Mouse (Mus musculus) brain, embryonic 18.5 days (tissue): Measurements from ENCODE around the gene Cyp4f17.
"Not testable (repeated sequence)": the region's sequence is repeated elsewhere in the genome, so short reads cannot be mapped to it uniquely, and the experiment has no call there.

Experiments
- DNase-seq: peaks from one replicate; pipeline ENCODE4 v3.0.0-alpha.2; 2012; ENCODE audit warnings: low read depth, low spot score

Gene Cyp4f17

DNA sequence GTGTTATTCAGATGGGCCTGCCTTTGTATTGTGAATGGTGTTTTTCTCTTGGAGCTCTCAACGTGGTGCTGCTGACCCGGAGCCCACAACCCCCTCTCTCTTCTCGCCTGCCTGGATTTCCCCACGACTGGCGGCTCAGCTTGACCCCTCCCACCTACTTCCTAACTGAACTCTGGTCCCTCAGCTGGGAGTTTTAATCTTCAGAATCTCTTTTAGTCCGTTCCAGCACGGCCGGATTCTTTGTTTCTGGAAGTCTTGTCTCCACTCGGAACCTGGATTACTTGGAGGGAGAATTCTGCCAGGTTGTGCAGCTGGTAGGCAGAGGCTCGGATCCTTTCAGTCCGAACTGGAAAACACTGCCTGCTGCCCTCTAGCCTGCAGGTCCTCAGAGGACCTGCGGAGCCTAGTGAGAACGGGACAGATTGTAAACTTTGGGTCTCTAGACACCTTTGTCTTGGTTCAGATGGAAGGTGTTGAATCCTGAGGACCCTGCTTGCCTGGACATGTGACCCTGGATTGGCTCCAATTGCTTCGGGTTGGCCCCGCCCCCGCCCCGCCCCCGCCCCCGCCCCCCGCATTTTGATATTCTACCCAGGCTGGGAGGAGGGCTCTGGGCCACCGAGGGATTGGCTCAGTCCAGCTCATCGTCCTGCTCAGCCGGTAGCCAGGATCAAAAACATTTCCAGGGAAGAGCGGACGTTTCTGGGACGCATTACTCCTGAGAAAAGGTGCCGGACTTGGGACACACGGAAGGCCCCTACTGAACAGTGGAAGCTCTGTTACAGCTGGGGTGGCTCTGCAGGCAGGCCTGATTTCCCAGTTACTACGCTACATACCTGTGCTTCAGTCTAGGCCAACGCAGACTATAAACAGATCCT, at the start of gene Cyp4f17:
TSS of gene Cyp4f17 (plus strand) at position 200 of the 878 bp plus-strand sequence.
- no peak for DNase-seq

DNA sequence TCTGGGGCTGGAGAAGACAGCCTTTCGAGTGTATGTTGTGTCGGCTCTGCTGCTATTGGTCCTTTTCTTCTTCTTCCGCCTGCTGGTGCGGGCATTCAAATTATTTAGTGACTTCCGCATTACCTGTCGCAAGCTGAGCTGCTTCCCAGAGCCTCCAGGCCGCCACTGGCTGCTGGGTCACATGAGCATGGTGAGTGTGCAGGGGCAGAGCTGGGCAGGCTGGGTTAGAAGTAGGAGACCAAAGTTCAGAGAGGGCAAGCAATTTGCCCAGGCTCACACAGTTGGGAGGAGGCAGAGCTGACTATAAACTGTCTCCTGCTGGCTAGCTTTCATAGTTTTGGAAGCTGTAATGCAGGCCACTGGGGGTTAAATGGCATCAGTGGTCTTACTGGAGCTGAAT, 37.4 kb upstream of the Cyp4f17 start:
- DNase-seq, result no peak

DNA sequence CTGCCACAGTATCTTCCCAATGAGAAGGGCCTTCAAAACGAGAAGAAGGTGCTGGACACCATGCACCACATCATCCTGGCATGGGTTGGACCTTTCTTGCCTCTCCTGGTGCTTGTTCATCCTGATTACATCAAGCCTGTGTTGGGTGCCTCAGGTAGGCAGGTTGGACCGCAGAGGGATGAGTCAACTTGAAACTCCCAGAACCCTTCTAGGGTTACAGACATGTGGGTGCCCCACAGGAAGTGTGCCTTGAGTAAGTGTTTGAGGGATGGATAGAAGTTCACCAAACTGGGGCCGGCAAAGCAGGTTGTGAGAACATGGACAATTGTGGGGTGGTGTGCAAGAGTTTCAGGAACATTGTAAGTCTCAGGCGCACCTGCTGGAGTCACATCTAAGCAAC, 35.1 kb upstream of the Cyp4f17 start:
- no peak for DNase-seq

DNA sequence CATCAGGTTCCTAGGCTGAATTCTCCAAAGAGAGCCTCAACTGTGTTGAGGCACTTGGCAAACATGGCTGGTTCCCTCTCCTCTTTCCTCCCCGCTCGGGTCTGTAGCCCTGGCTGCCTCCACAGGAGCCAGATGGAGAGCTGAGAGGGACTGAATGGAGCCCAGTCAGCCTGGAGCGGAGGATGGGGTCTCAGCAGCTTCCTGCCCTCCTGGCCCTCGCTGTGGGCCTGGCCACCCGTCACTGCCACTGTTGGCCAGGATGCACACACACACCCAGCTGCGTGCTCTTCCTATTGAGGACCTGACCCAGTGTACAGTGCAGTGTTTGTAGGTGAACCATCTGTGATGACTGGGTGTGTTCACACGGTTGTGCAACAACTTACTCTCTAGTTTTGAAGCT, 33.7 kb upstream of the Cyp4f17 start:
- no peak for DNase-seq

DNA sequence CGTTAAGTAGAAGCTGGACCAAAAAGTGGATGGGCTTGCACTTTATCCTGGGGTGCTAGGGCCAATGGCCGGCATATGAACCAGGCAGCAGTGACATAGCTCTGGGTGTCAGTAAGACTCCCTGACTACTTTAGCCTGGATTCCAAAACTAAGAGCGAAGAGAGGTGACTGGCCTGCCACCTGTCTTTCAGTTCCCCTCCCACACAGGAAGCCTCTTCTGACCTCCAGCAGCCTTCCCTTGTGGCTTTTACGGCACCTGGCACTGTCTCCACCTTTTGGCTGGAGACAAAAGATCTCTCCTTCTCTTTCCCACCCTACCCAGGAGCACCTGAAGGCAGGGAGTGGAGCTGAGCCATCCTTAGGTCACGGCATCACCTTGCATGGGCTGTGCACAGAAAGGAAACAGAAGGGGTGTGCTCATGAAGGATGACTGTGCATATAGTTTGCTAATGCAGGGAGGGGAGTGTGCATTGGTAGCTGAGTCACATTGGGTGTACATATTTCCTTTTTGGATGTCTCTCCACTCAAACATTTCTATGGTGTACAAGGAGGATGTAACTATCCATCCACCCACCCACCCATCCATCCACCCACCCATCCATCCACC, 30.8 kb upstream of the Cyp4f17 start:
- DNase-seq, result no peak

DNA sequence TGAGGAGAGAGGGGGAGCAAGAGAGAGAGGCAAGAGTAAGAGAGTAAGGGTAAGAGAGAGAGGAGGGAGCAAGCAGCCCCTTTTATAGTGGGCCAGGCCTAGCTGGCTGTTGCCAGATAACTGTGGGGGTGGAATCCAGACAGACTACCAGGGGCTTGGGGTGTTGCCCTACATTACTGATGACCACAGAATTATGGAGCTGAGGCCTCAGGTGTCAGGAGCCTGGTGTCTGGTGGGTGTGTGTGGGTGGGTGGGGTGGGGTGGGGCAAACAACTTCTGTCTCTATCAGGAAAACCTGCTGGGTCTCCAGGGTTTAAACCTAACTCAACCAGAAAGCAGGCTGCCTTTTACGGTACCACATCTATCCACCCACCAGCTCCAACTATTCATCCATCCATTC, 28.6 kb upstream of the Cyp4f17 start:
- no peak for DNase-seq

DNA sequence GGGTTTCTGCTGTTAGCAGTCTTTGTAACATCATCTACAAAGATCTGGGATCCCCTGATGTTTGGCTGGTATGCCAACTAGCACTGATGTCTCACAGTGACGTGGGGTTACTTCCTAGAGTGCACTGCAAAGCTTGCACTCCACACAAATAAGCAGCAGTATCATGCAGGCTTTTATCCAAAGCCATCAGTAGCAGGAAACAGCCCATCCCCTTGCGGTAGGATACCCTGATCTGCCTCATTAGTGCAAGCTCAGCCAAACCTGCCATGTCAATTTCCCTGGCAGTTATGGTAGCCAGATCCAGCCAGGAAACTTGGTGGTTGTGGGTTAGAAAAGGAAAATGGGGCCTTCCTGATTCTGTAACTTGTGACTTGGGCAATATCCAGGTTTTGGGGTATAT, 27.1 kb upstream of the Cyp4f17 start:
- DNase-seq, result no peak

DNA sequence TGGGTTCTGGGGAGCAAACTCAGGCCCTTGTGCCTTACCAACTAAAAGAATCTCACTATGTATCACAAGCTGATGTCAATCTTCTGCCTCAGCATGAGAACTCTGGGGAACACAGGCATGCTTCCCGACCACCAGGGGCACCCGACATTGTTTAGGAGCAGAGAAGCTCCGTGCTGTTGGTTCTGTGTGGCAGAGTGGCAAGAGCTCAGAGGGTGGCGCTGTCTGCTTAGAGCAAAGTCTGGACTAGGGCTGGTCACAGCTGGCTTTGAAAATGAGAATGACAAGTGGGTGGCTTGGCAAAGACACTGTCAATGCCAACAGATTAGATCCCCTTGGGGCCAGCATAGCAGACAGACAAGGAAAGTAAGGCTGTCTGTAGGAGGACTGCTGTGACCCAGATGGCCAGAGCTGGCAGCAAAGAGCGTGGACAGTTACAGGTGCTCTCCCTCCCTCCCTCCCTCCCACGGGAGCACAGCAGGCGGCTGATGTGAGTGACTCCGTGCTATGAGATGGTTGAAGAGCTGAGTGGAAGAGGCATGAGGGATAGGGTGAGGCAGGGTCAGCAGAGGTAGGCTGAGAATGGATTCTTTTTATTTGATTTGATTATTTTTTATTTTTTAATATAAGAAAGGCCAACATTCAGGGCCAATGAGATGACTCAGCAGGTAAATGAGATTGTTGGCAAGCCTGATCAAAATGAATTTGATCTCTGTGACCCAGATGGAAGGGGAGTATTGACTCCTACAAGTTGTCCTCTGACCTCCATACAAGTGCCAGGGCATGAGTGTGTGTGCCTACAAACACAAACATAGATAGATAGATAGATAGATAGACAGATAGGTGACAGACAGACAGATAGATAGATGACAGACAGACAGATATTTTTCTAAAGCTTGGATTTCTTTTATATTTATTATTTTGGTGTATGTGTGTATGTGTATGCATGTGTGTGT, 26.0 kb upstream of the Cyp4f17 start:
- no peak for DNase-seq

DNA sequence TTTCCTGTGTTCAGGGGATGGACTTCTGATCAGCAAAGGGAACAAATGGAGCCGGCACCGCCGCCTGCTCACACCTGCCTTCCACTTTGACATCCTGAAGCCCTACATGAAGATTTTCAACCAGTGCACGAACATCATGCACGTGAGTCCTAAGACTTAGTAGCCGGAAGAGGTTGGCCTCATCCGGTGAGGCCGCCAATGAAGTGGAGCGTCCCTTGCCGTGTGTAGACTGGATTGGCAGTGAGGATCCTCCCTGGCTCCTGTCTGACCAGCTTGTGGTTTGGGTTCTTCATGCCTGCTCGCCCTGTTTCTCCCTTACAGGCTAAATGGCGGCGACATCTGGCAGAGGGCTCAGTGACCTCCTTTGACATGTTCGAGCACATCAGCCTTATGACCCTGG, 24.1 kb upstream of the Cyp4f17 start:
- no peak for DNase-seq

DNA sequence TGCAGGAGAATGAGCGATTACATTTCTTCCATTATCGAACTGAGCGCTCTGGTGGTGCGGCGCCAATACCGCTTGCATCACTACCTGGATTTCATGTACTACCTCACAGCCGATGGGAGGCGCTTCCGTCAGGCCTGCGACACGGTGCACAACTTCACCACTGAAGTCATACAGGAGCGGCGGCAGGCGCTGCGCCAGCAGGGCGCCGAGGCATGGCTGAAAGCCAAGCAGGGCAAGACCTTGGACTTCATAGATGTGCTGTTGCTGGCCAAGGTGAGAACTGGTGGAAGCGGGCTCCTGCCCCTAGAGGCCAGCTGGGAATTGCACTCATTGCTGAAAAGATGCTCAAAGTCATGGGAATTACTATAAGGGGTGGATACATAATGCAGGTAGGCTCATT, 22.6 kb upstream of the Cyp4f17 start:
- DNase-seq, result no peak

DNA sequence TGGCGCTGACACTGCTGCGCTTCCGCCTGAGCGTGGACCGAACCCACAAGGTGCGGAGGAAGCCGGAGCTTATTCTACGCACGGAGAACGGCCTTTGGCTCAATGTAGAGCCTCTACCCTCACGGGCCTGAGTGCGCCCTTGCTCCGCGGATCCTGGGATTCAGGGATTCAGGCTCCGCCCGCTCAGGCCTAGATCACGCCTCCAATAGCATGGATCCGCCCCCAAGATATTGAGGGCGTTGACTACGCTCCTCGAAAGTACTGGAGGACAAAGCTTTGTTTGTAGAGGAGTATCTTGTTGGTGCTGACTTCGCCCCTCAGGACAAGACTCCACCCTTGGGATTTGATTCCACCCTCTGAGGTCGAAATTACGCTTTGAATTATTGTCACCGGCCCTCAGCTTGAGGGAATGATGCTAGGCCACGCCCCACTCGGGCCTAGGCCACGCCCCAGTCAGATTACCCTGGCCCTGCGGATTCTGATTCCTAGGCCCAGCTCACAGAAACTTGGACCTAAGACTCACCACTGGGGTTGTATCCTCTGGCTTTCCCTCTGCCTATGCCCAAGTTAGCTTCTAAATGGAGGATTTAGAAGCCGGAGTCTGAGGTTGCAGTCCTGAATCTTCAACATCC, 13.4 kb upstream of the Cyp4f17 start:
- no peak for DNase-seq

DNA sequence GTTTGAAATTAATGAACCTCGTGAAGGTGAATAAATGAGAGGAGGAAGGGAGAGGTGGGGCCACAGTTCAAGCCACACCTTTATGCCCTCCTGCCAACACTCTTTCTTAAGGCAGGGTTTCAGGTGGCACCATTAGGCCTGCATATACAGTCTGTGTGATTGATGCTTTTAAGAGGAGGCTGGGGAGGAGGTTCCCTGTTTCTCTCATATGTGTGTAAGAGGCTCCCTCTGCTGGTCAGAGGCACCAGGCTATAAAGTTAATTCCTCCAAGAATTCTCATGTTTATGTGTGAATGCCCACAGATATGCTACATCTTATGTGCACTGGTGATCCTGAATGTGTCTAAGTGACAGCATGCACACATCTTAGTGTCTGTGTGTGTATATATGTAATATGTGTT, 11.2 kb upstream of the Cyp4f17 start:
- DNase-seq, result no peak

DNA sequence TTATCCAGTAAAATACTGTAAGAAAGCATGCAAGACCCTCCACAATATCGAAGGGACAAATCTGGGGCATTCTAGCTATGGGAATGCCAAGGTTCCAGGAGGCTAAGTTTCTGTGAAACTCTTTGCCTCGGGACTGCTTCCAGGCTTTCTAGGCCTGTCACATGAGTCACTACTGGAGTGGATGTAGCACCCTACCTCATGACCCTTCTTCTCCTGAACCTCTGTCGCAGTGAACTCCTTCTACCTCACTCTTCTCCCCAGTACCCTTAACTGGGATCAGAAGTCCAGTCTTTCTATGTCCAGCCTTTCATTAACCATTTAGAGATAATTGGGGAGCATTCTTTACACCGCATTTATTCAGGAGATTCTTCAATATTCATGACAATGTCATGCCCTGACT, 5.3 kb upstream of the Cyp4f17 start:
- DNase-seq, result not testable (repeated sequence)

DNA sequence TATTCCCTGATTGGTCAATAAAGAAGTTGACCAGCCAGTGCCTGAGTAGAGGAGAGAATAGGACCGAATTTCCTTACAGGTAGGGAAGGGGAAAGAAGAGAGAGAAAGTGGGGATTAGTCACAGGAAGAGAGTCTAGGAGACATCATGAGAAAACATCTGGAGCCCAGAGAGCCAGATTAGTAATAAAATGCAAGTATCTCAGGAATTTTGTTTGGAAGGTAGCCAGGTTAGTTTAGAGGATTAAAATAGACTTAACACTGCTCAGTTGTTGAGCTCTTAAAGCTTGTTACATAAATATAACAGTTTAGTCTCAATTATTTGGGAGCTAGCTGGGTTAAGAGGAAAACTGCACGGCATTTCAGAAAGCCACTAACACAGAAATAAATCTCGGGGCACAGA, 4.8 kb upstream of the Cyp4f17 start:
- no peak for DNase-seq

DNA sequence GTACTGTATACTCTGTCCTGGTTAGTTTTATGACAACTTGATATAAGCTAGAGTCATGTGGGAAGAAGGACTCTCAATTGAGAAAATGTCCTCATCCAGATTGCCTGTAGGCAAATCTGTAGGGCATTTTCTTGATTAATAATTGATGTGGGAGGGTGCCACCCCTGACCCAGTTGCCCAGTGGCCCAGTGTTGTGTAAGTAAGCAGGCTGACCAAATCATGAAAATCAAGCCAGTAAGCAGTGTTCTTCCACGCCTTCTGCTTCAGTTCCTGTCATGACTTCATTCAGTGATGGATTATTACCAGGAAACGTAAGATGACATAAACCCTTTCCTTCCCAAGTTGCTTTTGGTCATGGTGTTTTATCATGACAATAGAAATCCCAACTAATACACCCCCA, 2.7 kb upstream of the Cyp4f17 start:
- no peak for DNase-seq

DNA sequence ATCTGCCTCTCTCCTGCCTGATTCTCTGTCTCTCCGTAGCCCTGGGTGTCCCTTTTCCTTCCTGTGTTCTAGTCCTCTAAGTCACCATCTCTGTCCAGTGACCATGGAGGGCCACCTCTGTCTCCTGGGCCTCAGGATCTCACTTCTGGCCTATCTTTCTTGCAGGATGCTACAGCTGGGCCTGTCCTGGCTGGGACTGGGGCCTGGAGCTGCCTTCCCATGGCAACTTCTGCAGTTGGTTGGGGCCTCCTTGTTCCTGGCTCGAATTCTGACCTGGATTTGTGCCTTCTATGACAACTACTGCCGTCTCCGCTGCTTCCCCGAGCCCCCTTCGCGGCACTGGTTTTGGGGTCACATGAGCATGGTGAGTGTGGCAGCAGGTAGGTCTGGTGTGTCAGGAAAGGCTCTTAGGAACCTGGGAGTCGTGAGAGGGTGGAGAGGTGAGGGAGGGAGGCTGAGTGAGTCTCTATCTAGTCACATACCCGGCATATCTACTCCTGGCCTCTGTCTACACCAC, 937 bp downstream of the Cyp4f17 start:
- DNase-seq, result no peak

DNA sequence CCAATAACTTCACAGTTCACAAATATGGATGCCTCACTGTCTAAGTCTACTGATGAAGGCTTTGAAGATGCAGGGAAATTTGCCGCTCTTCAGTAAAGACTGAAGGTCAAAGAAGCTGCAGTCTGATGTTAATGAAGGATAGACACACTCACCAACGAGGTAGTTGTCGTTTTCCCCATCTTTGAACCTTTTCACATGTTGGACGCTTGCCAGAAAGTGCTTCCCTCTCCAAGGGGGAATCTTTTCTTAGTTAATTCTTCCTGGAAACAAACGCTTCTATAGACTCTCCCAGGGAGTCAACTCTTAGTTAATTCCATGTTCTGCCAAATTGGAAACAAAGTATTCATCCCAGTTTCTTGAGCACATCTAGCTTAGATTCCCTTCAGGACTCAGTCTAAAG, 10.3 kb downstream of the Cyp4f17 start:
- no peak for DNase-seq

DNA sequence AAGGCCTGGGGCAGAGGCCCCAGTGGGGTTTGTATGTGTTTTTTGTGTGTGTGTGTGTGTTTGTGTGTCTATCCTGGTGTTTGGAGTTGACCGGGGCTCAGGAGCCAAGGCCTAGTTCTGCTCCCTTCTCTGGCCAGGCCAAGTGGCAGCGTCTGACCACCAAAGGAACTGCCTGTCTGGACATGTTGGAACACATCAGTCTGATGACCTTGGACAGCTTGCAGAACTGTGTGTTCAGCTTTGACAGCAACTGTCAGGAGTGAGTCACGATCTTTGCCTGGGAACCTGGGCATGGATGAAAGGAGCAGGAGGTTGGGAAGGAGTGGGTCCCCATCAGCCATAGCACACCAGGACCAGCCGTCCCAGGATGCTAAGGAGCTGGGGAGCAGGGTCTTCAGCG, 16.1 kb downstream of the Cyp4f17 start:
- no peak for DNase-seq

DNA sequence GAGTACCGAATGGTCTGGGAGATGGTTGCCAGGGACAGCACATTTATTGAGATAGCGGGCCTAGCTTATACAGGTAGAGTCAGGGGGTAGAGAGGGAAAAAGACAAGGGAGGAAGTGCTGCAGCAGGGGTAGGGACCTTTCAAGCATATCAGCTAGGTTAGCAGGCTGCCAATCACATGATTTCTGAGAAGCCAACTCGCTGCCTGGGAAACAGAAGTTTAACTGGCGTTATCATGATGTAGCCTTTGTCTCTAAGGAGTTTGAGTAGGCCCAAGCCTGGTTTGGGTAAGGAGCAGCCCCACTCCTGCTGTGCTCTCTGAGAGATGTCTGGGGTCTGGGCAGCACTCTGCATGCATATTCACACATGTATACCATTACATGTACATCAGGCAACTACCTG, 16.5 kb downstream of the Cyp4f17 start:
- no peak for DNase-seq

DNA sequence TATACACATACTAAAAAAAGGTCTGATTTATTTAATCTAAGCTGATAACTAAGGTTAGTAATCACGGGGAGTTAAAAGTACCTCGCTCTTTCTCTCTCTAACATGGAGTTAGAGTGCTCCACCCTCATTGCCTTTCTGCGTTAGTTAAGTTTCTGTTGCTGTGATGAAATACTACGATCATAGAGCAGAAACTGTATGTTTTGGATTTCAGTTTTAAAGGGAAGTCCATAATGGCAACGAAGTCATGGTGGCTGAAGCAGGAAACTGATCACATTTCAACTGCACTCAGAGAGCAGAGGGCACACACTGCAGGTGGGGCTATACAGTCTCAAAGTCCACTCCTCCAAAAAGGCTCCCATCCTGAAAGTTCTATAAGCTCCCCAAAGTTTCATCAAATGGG, 17.0 kb downstream of the Cyp4f17 start:
- no peak for DNase-seq

DNA sequence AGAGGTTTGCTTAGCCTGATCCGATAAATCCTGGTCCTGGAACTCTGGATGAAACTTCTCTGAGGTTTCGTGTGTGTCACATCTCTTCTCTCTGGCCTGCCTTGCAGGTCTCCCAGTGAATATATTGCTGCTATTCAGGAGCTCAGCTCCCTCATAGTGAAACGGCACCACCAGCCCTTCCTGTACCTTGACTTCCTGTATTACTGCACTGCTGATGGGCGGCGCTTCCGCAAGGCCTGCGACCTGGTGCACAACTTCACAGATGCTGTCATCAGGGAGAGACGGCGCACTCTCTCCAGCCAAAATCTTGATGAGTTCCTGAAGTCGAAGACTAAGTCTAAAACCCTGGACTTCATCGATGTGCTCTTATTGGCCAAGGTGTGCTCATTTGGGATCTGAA, 18.0 kb downstream of the Cyp4f17 start:
- DNase-seq, result no peak

DNA sequence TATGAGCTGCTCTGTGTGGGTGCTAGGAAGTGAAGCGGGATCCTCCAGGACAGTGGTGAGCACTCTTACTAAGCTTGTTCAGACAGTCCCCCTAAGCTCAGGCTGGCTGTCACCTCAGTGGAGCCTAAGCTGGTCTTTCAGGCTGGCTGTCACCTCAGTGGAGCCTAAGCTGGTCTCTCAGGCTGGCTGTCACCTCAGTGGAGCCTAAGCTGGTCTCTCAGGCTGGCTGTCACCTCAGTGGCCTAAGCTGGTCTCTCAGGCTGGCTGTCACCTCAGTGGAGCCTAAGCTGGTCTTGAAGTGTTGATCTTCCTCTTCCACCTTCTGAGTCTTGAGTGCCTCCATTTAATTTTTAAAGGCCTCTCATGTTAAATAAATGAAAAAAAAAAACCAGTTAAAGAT, 20.5 kb downstream of the Cyp4f17 start:
- not testable (repeated sequence) for DNase-seq
